Mouse (Mus musculus): ENCODE measurements around the gene Sh3glb1.

The Sh3glb1 gene

GRCm38 (mm10) chr3:144715033-144715432, 5.1 kb downstream of the Sh3glb1 start:
- no peak for DNase-seq (ENCODE audit: low spot score)

- no peak for DNase-seq (ENCODE audit: low spot score)
Measured at GRCm38 (mm10) chr3:144714606-144715005, 5.5 kb downstream of the Sh3glb1 start.

- no peak for DNase-seq (ENCODE audit: low spot score)
Measured at GRCm38 (mm10) chr3:144714126-144714525, 6.0 kb downstream of the Sh3glb1 start.

- DNase-seq (ENCODE audit: low spot score) = no peak
Measured at GRCm38 (mm10) chr3:144711607-144712206, 8.4 kb downstream of the Sh3glb1 start.

- no peak for DNase-seq (ENCODE audit: low spot score)
Measured at GRCm38 (mm10) chr3:144708612-144709011, 11.5 kb downstream of the Sh3glb1 start.

GRCm38 (mm10) chr3:144703959-144704358, 16.2 kb downstream of the Sh3glb1 start:
- DNase-seq (ENCODE audit: low spot score) = no peak

GRCm38 (mm10) chr3:144698790-144699433, 21.2 kb downstream of the Sh3glb1 start:
- DNase-seq (ENCODE audit: low spot score) = no peak

GRCm38 (mm10) chr3:144697942-144698341, 22.2 kb downstream of the Sh3glb1 start:
- DNase-seq (ENCODE audit: low spot score) = no peak

GRCm38 (mm10) chr3:144697154-144697553, 23.0 kb downstream of the Sh3glb1 start:
- no peak for DNase-seq (ENCODE audit: low spot score)

GRCm38 (mm10) chr3:144694941-144695340, 25.2 kb downstream of the Sh3glb1 start:
- DNase-seq (ENCODE audit: low spot score) = no peak

GRCm38 (mm10) chr3:144694040-144694439, 26.1 kb downstream of the Sh3glb1 start:
- no peak for DNase-seq (ENCODE audit: low spot score)

GRCm38 (mm10) chr3:144692052-144692451, 28.1 kb downstream of the Sh3glb1 start:
- no peak for DNase-seq (ENCODE audit: low spot score)

- DNase-seq (ENCODE audit: low spot score) = no peak
Measured at GRCm38 (mm10) chr3:144689236-144689635, 30.9 kb downstream of the Sh3glb1 start.

- DNase-seq (ENCODE audit: low spot score) = no peak
Measured at GRCm38 (mm10) chr3:144688284-144688683, 31.9 kb downstream of the Sh3glb1 start.

- no peak for DNase-seq (ENCODE audit: low spot score)
Measured at GRCm38 (mm10) chr3:144687618-144688017, 32.5 kb downstream of the Sh3glb1 start.

GRCm38 (mm10) chr3:144686146-144686545, 34.0 kb downstream of the Sh3glb1 start:
- no peak for DNase-seq (ENCODE audit: low spot score)

GRCm38 (mm10) chr3:144683136-144683814, 36.9 kb downstream of the Sh3glb1 start:
- no peak for DNase-seq (ENCODE audit: low spot score)

GRCm38 (mm10) chr3:144681542-144681941, 38.6 kb downstream of the Sh3glb1 start:
- no peak for DNase-seq (ENCODE audit: low spot score)

- no peak for DNase-seq (ENCODE audit: low spot score)
Measured at GRCm38 (mm10) chr3:144679701-144680159, 40.4 kb downstream of the Sh3glb1 start.

- no peak for DNase-seq (ENCODE audit: low spot score)
Measured at GRCm38 (mm10) chr3:144679137-144679536, 41.0 kb downstream of the Sh3glb1 start.

GRCm38 (mm10) chr3:144677751-144678150, 42.4 kb downstream of the Sh3glb1 start:
- no peak for DNase-seq (ENCODE audit: low spot score)

- DNase-seq (ENCODE audit: low spot score) = no peak
Measured at GRCm38 (mm10) chr3:144676249-144676648, 43.9 kb downstream of the Sh3glb1 start.

GRCm38 (mm10) chr3:144672016-144672415, 48.1 kb downstream of the Sh3glb1 start:
- DNase-seq (ENCODE audit: low spot score) = no peak
